Mouse (Mus musculus): ENCODE measurements around the gene Dusp7.

- no peak for TF ChIP-seq CTCF (IDR thresholded peaks at IDR 0.05; ENCODE audit: low read depth, low read length)
- no peak for TF ChIP-seq POLR2A (IDR thresholded peaks at IDR 0.05; ENCODE audit: borderline replicate concordance, low read depth, low read length)
Observed at GRCm38 (mm10) chr9:106345167-106345566, 23.3 kb upstream of the Dusp7 start.
